Mouse (Mus musculus) brain, embryonic 14.5 days (tissue): ENCODE measurements at regions not wholly inside any gene's neighbourhood (a gene's known extent, or its start where the extent isn't known, plus 50 kb on each side); places are given as distances from the start of the nearest gene placed in this dataset.

ENCODE experiments used
- DNase-seq: peaks from one replicate; pipeline ENCODE4 v3.0.0-alpha.2; 2011; ENCODE audit warnings: low read depth
- CTCF ChIP-seq: fragments of 200-500 bp; IDR thresholded peaks from 2 replicates; pipeline ENCODE4 v1.5.1; 2012; ENCODE audit warnings: inconsistent platforms, mild to moderate bottlenecking, moderate library complexity, borderline replicate concordance; ENCODE audit not compliant: insufficient read depth, insufficient read length; ENCODE audit errors: extremely low read depth
- POLR2A ChIP-seq: fragments of 200-500 bp; IDR thresholded peaks from 2 replicates; pipeline ENCODE4 v1.6.1; 2012; ENCODE audit warnings: mild to moderate bottlenecking, inconsistent platforms, borderline replicate concordance; ENCODE audit not compliant: poor library complexity, insufficient read depth, insufficient read length, severe bottlenecking; ENCODE audit errors: extremely low read depth

DNA sequence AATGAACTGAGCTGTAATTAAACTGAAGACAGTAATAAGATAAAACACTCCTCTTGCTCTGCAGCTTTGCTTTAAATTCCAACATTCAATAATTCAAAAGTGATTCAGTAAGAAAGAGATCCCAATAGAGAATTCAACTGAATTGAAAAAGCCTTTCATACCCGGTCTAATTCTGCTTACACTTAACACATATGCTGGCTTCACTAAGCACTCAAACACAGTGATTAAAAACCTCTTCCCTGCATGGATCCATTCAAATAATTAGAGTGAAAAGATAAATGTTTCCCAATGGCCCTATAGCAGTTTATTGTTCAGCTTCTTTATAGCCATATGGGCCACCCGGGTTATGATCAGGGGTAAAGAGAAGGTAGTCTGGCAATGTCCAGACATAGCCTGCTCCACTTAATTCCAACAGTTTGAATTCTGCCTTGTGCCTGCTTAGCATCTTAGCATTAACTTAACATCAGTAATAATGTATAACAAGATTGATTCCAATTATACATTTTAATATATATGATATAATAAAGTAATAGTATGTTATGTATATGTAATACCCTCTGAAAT is 659.9 kb upstream of the Kcnd2 start:
- TF ChIP-seq CTCF = no peak
- no peak for TF ChIP-seq POLR2A

GRCm38 (mm10) chr6:20572621-20573020 is 642.7 kb upstream of the Kcnd2 start:
- TF ChIP-seq CTCF (no peak), POLR2A (no peak)
- no peak for DNase-seq

More for the DNA sequence above, 659.9 kb upstream of the Kcnd2 start:
- DNase-seq = no peak

DNA sequence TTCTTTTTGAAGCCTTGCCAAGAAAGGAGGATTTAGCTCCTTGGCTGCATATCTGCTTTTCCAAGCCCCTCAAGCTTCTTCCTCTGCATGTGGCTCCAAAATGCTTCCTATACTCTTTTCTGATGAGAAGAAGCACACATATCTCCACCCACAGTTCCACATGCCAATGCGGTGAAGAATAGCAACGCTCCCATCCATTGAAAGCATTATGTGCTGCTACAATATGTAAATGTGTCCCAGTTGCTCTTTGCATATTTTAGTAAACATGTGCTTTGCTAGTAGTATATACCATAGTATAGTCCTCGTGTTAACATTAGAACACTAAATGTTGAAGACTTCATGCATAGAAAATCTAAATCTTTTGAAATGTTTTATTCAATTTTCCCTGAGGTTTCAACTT is 640.6 kb upstream of the Kcnd2 start:
- peak; percentile 33 for DNase-seq
- TF ChIP-seq POLR2A (no peak), CTCF (no peak)

DNA sequence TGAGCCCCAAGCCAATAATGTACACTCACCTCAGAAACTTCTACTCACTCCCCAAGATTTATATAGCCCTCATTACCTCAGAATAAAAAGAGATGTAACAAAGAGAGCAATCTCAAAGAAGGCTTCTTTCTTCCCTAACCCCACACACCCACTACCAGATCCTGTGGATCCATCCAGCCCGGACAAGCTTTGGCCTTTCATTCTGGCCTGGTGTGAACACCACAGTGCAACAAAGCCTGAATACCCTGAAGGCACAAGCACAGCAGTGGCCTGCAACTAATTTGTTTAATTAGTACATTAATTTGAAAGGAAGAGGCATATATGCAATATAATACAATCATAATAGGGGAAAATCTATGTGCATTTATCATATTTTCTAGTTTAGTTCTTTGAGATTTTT is 616.5 kb upstream of the Kcnd2 start:
- TF ChIP-seq POLR2A = no peak
- DNase-seq = peak; percentile 75

DNA sequence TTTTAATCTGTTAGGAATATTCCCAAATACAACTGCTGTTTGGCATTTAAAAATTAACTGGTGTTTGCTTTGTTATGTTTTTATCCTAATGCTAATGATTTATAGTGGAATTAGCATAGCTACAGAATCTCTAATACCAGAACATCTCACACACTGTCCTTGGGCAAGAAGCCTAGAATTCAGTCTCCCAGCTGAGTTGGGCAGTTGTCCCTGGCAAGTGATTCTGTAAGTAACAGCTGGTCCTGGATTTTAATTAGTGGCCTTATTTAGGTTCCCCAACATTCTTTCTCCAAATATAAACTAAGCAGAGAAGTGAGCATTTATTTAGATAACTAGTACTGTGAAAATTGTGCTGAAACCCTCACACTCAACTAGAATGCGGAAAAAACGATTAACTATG is 611.1 kb upstream of the Kcnd2 start:
- DNase-seq = peak; percentile 87
- TF ChIP-seq CTCF (no peak), POLR2A (no peak)

DNA sequence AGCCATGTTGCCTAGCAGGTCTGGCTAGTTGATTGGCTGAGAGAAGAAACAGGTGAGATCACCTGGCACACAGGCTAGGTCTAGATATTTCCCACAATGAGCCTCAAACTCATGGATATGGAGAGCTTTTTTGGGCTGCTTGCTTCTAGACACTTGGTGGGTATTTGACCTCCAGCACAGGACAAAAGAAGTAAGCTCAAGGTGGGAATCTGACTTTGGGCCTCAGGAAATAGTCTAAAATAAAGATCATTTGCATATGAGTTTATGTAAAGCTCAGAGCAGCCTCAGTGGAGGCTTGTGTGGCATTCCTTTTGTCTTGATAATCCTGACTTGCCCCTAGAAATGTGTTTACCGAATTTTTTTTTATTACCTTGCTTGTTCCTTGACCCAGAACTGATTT is 594.8 kb upstream of the Kcnd2 start:
- no peak for TF ChIP-seq POLR2A
- no peak for TF ChIP-seq CTCF
- DNase-seq = no peak

DNA sequence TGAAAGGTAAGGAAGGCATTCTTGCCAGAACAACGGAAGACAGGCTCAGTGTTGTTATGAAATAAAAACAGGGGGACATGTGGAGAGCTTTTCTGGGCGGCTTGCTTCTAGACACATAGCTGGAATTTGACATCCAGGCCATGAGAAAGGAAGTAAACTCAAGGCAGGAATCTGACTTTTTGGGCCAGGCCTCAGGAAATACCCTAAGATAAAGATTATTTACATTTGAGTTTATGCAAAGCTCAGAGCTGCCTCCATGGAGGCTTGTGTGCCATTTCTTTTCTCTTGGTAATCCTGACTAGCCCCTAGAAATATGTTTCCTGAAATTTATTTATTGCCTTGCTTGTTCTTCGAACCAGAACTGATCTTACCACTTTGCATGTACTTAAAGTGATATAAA is 588.9 kb upstream of the Kcnd2 start:
- no peak for DNase-seq
- TF ChIP-seq CTCF = no peak
- no peak for TF ChIP-seq POLR2A

GRCm38 (mm10) chr6:20627071-20627470 is 588.2 kb upstream of the Kcnd2 start:
- TF ChIP-seq POLR2A (no peak), CTCF (no peak)
- DNase-seq = no peak

DNA sequence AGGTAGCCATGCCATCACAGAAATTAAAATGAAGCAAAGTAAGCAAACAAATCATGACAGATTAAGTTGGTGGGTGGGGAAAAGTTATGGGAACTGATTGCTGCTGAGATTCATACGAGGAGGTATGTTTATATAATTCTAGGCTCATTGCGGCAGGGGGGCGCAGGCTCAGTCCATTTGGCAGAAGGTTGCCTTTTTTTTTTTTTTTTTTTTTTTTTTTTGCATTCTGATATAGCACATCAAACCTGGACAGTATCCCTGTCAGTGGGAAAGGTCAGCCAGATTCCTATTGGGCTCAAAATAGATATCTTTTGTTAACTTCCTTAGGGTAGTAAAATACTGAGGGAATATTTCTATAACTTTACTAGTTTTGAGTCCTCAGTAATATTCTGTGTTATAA is 575.0 kb upstream of the Kcnd2 start:
- DNase-seq = no peak
- no peak for TF ChIP-seq POLR2A
- TF ChIP-seq CTCF = no peak

DNA sequence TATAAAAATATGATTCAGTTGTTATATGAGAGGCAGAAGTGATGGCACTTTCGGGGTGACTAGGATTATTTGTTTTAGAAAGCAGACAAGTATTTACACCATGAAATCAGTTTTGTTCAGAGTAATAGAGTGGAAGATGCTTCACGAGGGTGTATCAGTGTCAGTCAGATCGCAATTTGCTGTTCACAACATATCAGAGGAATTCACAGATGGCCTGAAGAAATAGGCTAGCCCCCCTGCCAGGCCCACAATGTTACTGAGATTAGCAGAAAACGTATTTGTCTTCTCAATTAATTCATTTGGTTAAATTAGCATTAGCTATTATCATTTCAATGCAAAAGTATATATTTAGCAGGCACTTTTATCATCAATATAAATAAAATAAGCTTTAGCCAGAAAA is 573.9 kb upstream of the Kcnd2 start:
- DNase-seq = peak; percentile 51

DNA sequence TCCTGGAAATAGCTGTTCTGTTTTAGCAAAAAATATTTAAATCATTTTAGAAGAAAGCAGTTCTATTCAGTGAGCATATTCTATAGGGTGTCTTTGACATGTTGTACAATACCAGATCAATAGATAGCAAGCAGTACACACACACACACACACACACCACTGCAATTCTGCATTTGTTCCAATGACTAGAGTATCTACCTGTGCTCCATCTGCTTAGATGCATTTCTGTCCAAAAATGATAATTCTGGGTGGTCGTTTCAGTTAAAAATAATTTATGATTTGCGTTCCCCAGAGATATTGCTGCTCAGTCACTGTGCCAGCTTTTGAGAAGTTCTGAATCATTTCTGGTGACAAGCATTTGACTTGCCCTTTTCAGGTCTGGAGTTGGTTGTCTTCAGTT is 573.5 kb upstream of the Kcnd2 start:
- peak; percentile 18 for DNase-seq

More for the DNA sequence above, 573.9 kb upstream of the Kcnd2 start:
- no peak for TF ChIP-seq CTCF
- TF ChIP-seq POLR2A = no peak

GRCm38 (mm10) chr6:20657042-20657441 is 558.3 kb upstream of the Kcnd2 start:
- TF ChIP-seq CTCF = no peak
- TF ChIP-seq POLR2A = no peak
- DNase-seq = no peak

More for the DNA sequence above, 573.5 kb upstream of the Kcnd2 start:
- no peak for TF ChIP-seq CTCF
- no peak for TF ChIP-seq POLR2A
